Mouse (Mus musculus): ENCODE measurements around the gene Hmx3.

Gene Hmx3

DNA sequence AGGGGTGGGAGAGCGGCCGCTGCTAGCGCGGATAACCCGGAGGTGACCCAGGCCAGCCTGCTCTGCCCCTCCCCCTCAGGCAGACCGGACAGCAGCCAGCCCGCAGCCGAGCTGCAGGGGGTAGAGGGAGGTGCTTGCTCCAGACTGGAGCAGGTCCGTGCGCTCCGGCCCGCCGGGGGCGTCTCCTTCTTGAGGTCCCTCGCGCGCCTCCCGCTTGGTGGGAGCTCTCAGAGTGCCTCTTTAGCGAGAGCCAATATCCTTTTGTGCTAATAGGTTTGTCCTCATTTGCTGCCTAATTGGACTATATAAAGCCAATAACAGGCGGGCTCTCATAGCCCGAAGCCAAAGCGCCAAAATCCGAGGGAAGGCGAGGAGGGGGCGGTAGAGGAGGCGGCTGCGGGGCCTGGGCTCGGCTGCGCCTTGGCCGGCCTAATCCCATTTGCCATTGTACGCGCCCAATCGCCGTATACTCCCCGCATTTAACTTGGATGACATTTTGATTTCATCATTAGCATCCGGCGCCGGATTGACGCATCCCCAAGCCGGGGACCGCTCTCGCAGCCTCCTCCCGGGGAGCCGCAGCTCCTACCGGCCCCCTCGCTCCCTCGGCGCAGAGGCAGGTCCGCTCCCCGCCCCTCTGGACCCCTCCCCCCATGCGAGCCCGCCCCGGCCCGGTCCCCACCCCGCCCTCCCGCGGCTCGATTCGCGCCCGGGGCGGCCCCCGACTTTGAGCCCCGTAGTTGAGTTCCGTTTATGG, at the start of gene Hmx3:
Hmx3 (plus strand) TSS at position 753 of the 757 bp plus-strand sequence.
- DNase-seq = no peak

GRCm38 (mm10) chr7:131503739-131504138, 38.9 kb upstream of the Hmx3 start:
- DNase-seq = no peak

DNA sequence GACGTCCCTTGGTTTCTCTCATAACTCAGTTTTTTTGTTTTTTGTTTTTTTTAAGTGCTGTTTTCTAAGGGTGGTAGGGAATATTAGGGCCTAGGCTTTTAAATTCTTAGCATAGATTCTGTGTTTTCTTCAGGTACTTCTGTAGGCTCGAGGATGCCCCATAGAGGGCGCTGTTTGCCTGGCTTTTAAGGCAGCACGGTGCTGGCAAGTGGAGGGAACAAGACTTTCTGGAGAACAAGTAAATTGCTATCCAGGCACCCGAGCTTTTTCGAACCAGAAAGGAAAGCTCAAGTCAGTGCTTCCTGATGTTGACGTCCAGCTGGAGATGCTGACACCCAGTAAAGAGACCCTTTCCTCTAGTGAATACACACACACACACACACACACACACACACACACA, 2.7 kb upstream of the Hmx3 start:
- peak; percentile 78 to 89 for DNase-seq

- DNase-seq = no peak
Observed at GRCm38 (mm10) chr7:131541184-131542114, 1.2 kb upstream of the Hmx3 start.

- no peak for DNase-seq
Observed at GRCm38 (mm10) chr7:131542872-131543622, 380 bp downstream of the Hmx3 start.

GRCm38 (mm10) chr7:131543623-131544481, 1.2 kb downstream of the Hmx3 start:
- no peak for DNase-seq

- no peak for DNase-seq
Observed at GRCm38 (mm10) chr7:131544871-131545270, 2.2 kb downstream of the Hmx3 start.

GRCm38 (mm10) chr7:131545701-131546385, 3.2 kb downstream of the Hmx3 start:
- DNase-seq = no peak

DNA sequence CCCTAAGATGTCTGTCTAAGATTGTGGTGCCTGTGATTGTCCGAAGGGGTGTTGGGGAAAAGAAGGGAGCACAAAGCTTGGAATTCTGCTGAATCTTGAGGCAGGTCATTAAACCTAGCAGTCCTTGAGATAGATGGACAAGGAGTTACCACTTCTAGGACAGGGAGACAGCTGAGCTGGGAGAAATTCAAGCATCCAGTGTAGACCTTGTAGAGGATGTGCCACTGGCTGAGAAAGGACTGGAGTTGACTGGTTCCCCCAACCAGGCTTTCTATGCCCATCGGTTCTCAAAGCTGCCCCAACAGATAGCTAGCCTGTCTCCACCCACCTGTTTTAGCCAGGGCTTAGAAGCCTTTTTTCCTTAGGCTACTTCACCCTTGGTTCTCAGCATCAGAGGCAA, 3.8 kb downstream of the Hmx3 start:
- DNase-seq = no peak

GRCm38 (mm10) chr7:131547481-131547880, 4.8 kb downstream of the Hmx3 start:
- DNase-seq = no peak

GRCm38 (mm10) chr7:131548473-131548872, 5.8 kb downstream of the Hmx3 start, which contains the start of gene Hmx2:
Gene Hmx2, plus strand, starts transcription at chr7:131548773.
- DNase-seq = no peak

DNA sequence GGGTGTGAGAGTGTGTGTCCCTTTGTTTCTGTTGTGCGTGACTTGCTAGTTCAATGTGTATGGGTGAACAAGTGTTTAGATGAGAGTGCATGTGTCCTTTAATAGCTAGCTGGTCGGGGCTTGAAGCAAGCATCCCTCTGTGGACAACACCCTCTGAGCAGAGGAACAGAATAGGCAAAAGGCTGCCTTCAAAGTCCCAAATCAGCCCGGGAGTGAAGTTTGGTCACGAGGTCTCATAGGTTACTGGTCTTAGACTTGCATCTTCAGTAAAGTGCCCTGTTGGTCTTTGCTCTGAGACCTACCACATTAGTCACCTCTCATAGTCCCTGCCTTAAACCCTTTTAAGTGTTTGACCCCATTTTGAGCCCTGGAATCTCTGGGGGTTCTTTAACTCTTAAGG, 8.8 kb downstream of the Hmx3 start:
- no peak for DNase-seq

- DNase-seq = no peak
Observed at GRCm38 (mm10) chr7:131551931-131552741, 9.5 kb downstream of the Hmx3 start.

- no peak for DNase-seq
Observed at GRCm38 (mm10) chr7:131552781-131553180, 10.1 kb downstream of the Hmx3 start.

- peak in 1 of 2 experiments; percentile 26 for DNase-seq
Observed at GRCm38 (mm10) chr7:131553771-131554175, 11.1 kb downstream of the Hmx3 start.

DNA sequence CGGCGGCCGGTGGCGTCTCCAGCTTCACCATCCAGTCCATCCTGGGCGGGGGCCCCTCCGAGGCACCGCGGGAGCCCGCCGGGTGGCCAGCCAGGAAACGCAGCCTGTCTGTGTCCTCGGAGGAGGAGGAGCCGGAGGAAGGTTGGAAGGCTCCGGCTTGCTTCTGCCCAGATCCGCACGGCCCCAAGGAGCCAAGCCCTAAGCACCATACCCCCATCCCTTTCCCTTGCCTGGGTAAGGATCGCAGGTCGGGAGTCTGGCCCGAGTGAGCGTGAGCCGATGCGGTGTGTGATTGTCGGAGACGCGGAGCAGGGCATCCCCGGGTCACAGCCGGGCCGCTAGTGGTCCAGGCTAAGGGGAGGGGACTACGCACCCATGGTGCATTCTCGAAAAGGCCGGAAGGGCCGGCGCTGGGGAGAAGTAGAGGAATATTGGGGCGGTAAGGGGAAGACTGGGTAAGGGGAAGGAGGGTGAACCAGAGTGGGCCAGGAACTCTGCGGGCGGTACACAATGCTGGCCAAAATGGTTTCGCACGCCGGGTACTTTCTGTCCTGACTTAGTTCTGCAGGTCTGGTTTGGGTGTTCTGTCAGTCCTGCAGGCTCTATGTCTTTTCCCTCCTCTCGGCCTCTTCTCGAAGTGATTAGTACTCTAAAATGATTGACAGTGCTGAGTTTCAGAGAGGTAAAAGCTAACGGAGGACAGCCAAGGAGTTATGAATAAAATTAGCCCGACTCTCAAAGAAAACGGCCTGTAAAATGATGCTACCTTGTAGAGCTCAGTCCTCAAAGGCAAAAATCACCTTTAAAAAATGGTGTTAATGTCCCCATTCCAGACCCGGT, 11.9 kb downstream of the Hmx3 start:
- no peak for DNase-seq

- peak in 1 of 2 experiments; percentile 59 for DNase-seq
Observed at GRCm38 (mm10) chr7:131555301-131556081, 12.8 kb downstream of the Hmx3 start.

GRCm38 (mm10) chr7:131556116-131556515, 13.4 kb downstream of the Hmx3 start:
- no peak for DNase-seq

Measured in cerebellum, postnatal 25 days (tissue).